Mouse (Mus musculus): ENCODE measurements around the gene Qser1.

DNA sequence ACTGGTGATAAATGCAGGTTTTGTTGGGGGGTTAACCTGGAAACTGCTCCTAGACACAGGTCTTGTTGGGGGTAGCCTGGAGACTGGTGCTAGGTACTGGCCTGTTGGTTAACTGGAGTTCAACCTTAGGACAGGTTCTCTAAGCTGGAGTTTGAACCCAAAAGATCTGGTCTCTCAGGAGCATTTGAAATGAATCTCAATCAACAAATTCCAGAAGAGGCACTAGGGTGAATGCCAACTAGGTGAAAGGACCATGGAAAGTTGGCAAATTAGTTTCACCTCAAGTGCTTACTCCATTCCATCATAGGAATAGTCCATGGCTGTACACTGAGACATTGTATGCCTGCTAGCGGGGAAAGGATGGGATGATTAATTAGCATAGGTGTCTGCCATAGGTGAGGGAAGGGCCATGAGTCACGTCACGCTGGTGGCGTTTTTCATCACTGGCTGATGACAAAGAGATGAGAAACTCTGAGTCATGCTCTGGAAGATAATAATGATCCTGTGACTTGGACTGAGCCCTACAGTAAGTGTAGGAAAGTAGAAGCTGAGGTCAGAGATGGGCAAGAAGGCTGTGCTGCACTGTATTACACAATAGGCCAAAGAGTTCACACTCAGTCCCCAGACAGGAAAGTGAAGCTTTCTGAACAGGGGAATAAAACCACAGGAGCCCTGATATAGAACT, 47.8 kb upstream of the Qser1 start:
- TF ChIP-seq CTCF (IDR thresholded peaks at IDR 0.05; ENCODE audit: borderline replicate concordance, control insufficient read depth, extremely low read depth, insufficient read depth, low read length, poor library complexity) (no peak), POLR2A (IDR thresholded peaks at IDR 0.05; ENCODE audit: control insufficient read depth, extremely low read depth, insufficient read depth, low read length, poor library complexity) (no peak)
